Mouse (Mus musculus) kidney, embryonic 16.5 days (tissue): Measurements from ENCODE around the gene Suclg2. TPM values are rescaled to one million over a fixed set of nuclear protein-coding genes. Genes with fewer than 3 reads are reported as not detected.
A peak's percentile ranks its signal among the peaks of the same experiment; 100 is the strongest.

Experiments used
- ATAC-seq: fragments of 200-750 bp; cut with Nextera tagmentation; 2 replicates; pipeline ENCODE4 v1.8.0; 2017; ENCODE audit warnings: moderate TSS enrichment; ENCODE audit not compliant: low FRiP score, low TSS enrichment
- H3K27ac ChIP-seq: fragments of 300-500 bp; sonication (generic); 2 replicates; pipeline ENCODE4 v1.5.1; 2014; ENCODE audit warnings: low read length
- H3K27me3 ChIP-seq: fragments of 300-500 bp; sonication (generic); 2 replicates; pipeline ENCODE4 v1.6.1; 2014; ENCODE audit warnings: low read length, control low read depth, mixed read lengths; ENCODE audit not compliant: insufficient read depth
- H3K36me3 ChIP-seq: fragments of 300-500 bp; sonication (generic); 2 replicates; pipeline ENCODE4 v1.6.1; 2014; ENCODE audit warnings: low read length, control low read depth, mixed read lengths; ENCODE audit not compliant: insufficient read depth
- H3K4me1 ChIP-seq: fragments of 300-500 bp; sonication (generic); 2 replicates; pipeline ENCODE4 v1.6.1; 2014; ENCODE audit warnings: low read length, control low read depth, mixed read lengths; ENCODE audit not compliant: insufficient read depth
- H3K4me2 ChIP-seq: fragments of 300-500 bp; sonication (generic); replicated peaks from 2 replicates; pipeline ENCODE4 v1.6.1; 2014; ENCODE audit warnings: low read depth, low read length
- H3K4me3 ChIP-seq: fragments of 300-500 bp; sonication (generic); 2 replicates; pipeline ENCODE4 v1.5.1; 2014; ENCODE audit warnings: mild to moderate bottlenecking, low read length
- H3K9ac ChIP-seq: fragments of 300-500 bp; sonication (generic); replicated peaks from 2 replicates; pipeline ENCODE4 v1.6.1; 2014; ENCODE audit warnings: low read length
- H3K9me3 ChIP-seq: fragments of 300-500 bp; sonication (generic); 2 replicates; pipeline ENCODE4 v1.6.1; 2016; ENCODE audit warnings: low read length, control low read depth
- WGBS: fragments of 180-500 bp; shearing (Covaris S2); extraction: QIAGEN DNeasy Blood & Tissue Kit; methylation state at CpG from one replicate; pipeline ENCODE4 v1.1.7; 2014; 5-methylcytosine and 5-hydroxymethylcytosine counted together
- polyA plus RNA-seq: library from polyadenylated mRNA; unstranded; fragments of >200 nt; fragmentation: Nextera tagmentation; extraction: Ambion mirVana; gene quantifications from 2 replicates; pipeline ENCODE4 v1.2.1, GENCODE M21; 2015

Gene Suclg2
- polyA plus RNA-seq, 1 experiment from 2014 or later, result 128 TPM

GRCm38 (mm10) chr6:95590463-95590862, 128.1 kb downstream of the Suclg2 start:
- no peaks in the 10 kb centered on the region for H3K36me3 ChIP-seq
- H3K4me3 ChIP-seq, result no peak overlapping the region
- H3K27me3 ChIP-seq, result no peaks in the 10 kb centered on the region
- 50% methylated on average over 4 of the region's 4 CpGs for WGBS
- H3K27ac ChIP-seq, result no peak overlapping the region
- H3K9ac ChIP-seq, result no peak overlapping the region
- peaks cover 9% of the 10 kb centered on the region; the same call in 1 of the 2 replicates for H3K4me1 ChIP-seq
- ATAC-seq, result no peak
- no peaks in the 10 kb centered on the region for H3K9me3 ChIP-seq
- no peak overlapping the region for H3K4me2 ChIP-seq

DNA sequence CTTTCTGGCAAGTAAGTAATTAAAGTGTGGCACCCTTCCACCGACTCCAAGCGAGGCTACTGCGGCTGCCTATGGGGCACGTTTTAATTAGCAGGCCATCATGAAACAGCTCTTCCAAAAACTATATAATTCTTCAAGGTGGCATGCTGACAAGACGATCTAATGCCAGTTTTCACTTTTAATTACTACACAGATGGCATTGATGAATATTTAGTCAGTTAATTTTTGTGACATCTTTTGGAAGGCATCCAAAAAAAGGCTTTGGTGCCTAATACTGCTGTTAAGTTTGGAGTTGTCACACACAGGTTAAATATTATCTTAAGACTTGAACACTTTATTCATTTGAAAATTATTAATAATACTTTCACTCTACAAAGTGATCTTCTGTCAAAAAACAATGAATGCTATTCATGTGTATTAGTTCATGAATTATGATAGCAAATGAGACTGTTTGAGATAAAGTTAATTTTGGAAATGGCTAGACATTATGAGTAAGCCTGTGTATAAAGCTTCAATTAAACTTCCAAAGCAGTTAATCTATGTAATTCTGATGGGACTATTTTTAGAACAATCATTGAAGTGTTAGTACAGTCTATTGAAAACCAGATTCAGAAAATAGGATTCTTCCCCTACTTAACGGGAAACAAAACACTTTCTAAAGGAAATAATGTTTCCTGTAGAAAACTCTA, 131.3 kb downstream of the Suclg2 start:
- WGBS, result 70% methylated on average over 6 of the region's 6 CpGs
- no peak for ATAC-seq
- Histone ChIP-seq H3K27ac (no peak overlapping the region), H3K36me3 (peaks cover 15% of the 10 kb centered on the region; the same call in 1 of the 2 replicates), H3K9me3 (peaks cover 11% of the 10 kb centered on the region), H3K9ac (no peak overlapping the region), H3K4me3 (no peak overlapping the region), H3K27me3 (no peaks in the 10 kb centered on the region), H3K4me1 (no peaks in the 10 kb centered on the region), H3K4me2 (no peak overlapping the region)

DNA sequence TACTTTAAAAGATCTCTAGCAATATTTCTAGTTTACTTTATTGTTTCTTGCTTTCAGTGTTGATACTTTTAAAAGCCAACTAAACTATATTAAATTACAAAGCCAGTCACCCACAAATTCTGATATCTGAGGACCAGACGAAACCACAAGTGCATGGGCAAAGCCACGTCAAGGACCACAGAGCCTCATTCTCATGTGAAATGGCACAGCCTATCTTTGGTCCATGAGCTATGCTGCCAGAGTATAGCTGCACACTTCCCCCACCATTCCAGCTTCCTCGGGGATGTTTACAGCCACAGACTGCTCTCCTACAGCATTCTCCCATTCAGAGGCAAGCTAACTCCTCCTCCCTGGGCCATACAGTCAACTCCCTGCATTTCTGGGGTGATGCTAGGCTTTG, 136.7 kb downstream of the Suclg2 start:
- H3K36me3 ChIP-seq, result peaks cover 18% of the 10 kb centered on the region; the same call in 1 of the 2 replicates
- no peak overlapping the region for H3K4me3 ChIP-seq
- ATAC-seq, result no peak
- no peak overlapping the region for H3K27ac ChIP-seq
- 71% methylated on average over 3 of the region's 3 CpGs for WGBS
- no peaks in the 10 kb centered on the region for H3K27me3 ChIP-seq
- H3K4me2 ChIP-seq, result no peak overlapping the region
- H3K9me3 ChIP-seq, result peaks cover 11% of the 10 kb centered on the region
- no peaks in the 10 kb centered on the region for H3K4me1 ChIP-seq
- H3K9ac ChIP-seq, result no peak overlapping the region

- Histone ChIP-seq H3K4me3 (no peak overlapping the region), H3K9me3 (peaks cover 11% of the 10 kb centered on the region), H3K4me2 (no peak overlapping the region), H3K27ac (no peak overlapping the region), H3K27me3 (no peaks in the 10 kb centered on the region), H3K4me1 (no peaks in the 10 kb centered on the region), H3K36me3 (peaks cover 14% of the 10 kb centered on the region; the same call in 1 of the 2 replicates), H3K9ac (no peak overlapping the region)
- 73% methylated on average over 4 of the region's 4 CpGs for WGBS
- no peak for ATAC-seq
Measured at GRCm38 (mm10) chr6:95579792-95580191, 138.8 kb downstream of the Suclg2 start.

DNA sequence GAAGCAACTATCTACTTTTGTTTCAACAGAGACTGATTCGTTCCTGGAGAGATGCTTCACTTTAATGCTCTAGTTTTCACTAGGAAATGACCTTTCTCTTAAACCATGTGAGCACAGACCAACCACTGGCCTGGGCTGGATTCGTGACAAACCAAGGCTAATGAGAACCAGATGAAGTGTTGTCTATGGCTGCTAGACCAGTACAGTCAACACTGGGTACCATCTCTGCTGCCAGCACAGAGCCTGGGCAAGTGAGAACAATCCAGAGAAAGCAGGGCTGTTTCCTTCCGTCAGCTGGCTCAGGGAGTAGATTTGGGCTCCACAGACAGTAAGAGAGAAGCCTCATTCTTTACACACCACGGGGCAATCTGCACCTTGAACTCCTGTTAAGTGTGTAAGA, 143.1 kb downstream of the Suclg2 start:
- Histone ChIP-seq H3K4me3 (no peak overlapping the region), H3K27me3 (no peaks in the 10 kb centered on the region), H3K4me1 (0 out of 2 replicates have a peak, but pooled peaks cover 2% of the 10 kb centered on the region), H3K4me2 (no peak overlapping the region), H3K9ac (no peak overlapping the region), H3K9me3 (no peaks in the 10 kb centered on the region), H3K36me3 (0 out of 2 replicates have a peak, but pooled peaks cover 4% of the 10 kb centered on the region), H3K27ac (no peak overlapping the region)
- ATAC-seq, result no peak
- WGBS, result 47% methylated on average over 4 of the region's 4 CpGs

DNA sequence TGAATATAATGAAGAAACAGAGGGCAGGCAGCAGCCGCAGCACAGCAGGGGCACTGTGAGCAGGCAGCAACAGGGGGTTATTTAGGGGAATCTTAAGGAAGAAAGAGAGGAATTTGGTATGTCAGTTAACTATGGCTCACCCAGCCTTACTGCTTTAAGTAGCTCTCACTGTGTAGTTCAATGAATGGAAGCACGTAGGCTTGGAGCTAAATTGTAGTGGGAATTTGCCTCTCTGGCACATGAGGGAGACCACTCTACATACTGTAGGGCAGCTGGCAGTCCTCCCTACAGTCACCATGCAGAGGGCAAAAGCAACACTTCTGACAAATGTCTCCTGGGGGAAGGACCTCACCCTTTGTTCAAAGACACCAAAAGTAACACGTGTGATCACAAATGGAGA, 143.7 kb downstream of the Suclg2 start:
- H3K4me2 ChIP-seq, result no peak overlapping the region
- H3K9me3 ChIP-seq, result no peaks in the 10 kb centered on the region
- H3K27me3 ChIP-seq, result no peaks in the 10 kb centered on the region
- H3K9ac ChIP-seq, result no peak overlapping the region
- WGBS, result 65% methylated on average over 3 of the region's 3 CpGs
- ATAC-seq, result no peak
- H3K27ac ChIP-seq, result peak overlapping the region; percentile 29; the same call in 1 of the 2 replicates
- H3K4me1 ChIP-seq, result 0 out of 2 replicates have a peak, but pooled peaks cover 2% of the 10 kb centered on the region
- no peak overlapping the region for H3K4me3 ChIP-seq
- H3K36me3 ChIP-seq, result 0 out of 2 replicates have a peak, but pooled peaks cover 4% of the 10 kb centered on the region

GRCm38 (mm10) chr6:95574389-95574788, 144.2 kb downstream of the Suclg2 start:
- Histone ChIP-seq H3K4me3 (no peak overlapping the region), H3K27me3 (no peaks in the 10 kb centered on the region), H3K9me3 (no peaks in the 10 kb centered on the region), H3K4me1 (0 out of 2 replicates have a peak, but pooled peaks cover 2% of the 10 kb centered on the region), H3K27ac (no peak overlapping the region), H3K9ac (no peak overlapping the region), H3K4me2 (no peak overlapping the region), H3K36me3 (0 out of 2 replicates have a peak, but pooled peaks cover 4% of the 10 kb centered on the region)
- ATAC-seq, result no peak
- 54% methylated on average over 4 of the region's 4 CpGs for WGBS

GRCm38 (mm10) chr6:95573035-95573759, 145.4 kb downstream of the Suclg2 start:
- no peak overlapping the region for H3K9ac ChIP-seq
- peaks cover 12% of the 10 kb centered on the region; the same call in 1 of the 2 replicates for H3K36me3 ChIP-seq
- no peaks in the 10 kb centered on the region for H3K27me3 ChIP-seq
- WGBS, result 90% methylated on average over 3 of the region's 3 CpGs
- 0 out of 2 replicates have a peak, but pooled peaks cover 2% of the 10 kb centered on the region for H3K4me1 ChIP-seq
- H3K9me3 ChIP-seq, result no peaks in the 10 kb centered on the region
- no peak overlapping the region for H3K4me3 ChIP-seq
- H3K4me2 ChIP-seq, result no peak overlapping the region
- no peak overlapping the region for H3K27ac ChIP-seq
- no peak for ATAC-seq

DNA sequence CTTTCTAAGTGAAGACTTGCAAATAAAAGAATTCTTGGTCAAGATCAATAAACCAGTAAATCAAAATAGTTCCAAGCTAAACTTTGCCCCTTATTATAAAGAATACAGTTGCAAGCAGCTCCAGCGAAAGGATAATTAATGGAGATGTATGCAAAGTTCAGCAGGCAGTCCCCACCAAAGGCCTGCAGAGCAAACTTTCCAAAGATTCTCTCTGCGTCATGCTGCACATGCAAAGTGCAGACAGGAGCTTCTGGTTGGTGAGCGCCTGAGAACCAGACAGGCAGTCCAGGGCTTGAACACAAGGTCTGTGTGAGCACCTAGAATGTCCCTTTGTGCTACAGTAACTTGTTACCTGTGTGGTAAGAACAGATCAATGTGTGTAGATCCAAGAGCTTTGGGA, 147.0 kb downstream of the Suclg2 start:
- H3K36me3 ChIP-seq, result peaks cover 8% of the 10 kb centered on the region; the same call in 1 of the 2 replicates

More for the DNA sequence above, 147.0 kb downstream of the Suclg2 start:
- H3K4me2 ChIP-seq, result no peak overlapping the region
- no peak overlapping the region for H3K9ac ChIP-seq
- ATAC-seq, result no peak
- no peak overlapping the region for H3K4me3 ChIP-seq
- 68% methylated on average over 3 of the region's 3 CpGs for WGBS
- H3K27me3 ChIP-seq, result no peaks in the 10 kb centered on the region
- H3K27ac ChIP-seq, result no peak overlapping the region
- H3K9me3 ChIP-seq, result no peaks in the 10 kb centered on the region
- H3K4me1 ChIP-seq, result 0 out of 2 replicates have a peak, but pooled peaks cover 2% of the 10 kb centered on the region
